Mouse (Mus musculus) E14TG2a.4 (cell line): ENCODE data around the gene Fam171a1.

Experiments
- CTCF ChIP-seq: conservative IDR thresholded peaks from 2 replicates; pipeline ENCODE4 v1.5.1; 2014; ENCODE audit warnings: low read length
- NANOG ChIP-seq: IDR thresholded peaks from 2 replicates; pipeline ENCODE4 v1.6.1; 2014; ENCODE audit warnings: borderline replicate concordance, low read length, mixed read lengths

DNA sequence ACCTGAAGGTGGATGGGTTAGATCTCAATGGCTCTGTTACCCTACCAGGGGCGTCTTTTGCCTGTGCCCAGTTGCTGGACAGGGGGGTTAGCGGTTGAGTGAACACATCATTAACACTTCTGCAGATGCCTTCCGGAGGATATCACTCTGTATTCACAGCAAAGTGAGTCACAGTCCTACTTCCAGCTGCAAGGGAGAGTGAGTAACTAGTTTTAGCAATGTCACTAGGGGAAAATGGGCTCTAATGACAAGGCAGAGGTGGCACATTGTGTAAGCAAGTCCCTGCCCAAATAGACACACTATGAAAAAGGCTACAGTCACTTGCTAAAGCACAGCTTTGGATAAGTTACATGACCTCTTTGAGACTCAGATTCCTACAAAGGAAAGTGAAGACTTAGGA, 152.4 kb downstream of the Fam171a1 start:
- TF ChIP-seq CTCF (no peak), NANOG (no peak)
